8 mouse cellular contexts compared by ENCODE assay signal in genomic region chr17:80802622-80803021, GRCm38 (mm10).
A peak's percentile ranks its signal among the peaks of the same experiment; 100 is the strongest.
DNase-seq lines count a peak whose midpoint lies in the region; ATAC-seq and TF ChIP-seq lines count a peak whose summit lies in the region.
"Had no signal": no experiment of that assay in that cellular context is flagged by ENCODE, and none has a peak within 500 bp of the region (broad histone marks: within the 10 kb centered on the region; RNA-seq: fewer than 3 reads in every experiment).

No protein-coding gene starts in this region.

- no peak overlapping the region for H3ac ChIP-seq in myocyte (ENCODE audit: control insufficient read depth, insufficient read length)

- no peak for TF ChIP-seq POLR2A in myocyte (IDR thresholded peaks at IDR 0.05; ENCODE audit: insufficient read length, low read depth)

- no peak for TF ChIP-seq CTCF in layer of hippocampus, adult 2 months (conservative IDR thresholded peaks at IDR 0.05)

- no peaks in the 10 kb centered on the region for H3K79me2 ChIP-seq in myocyte (ENCODE audit: control insufficient read depth, insufficient read depth)

- no peaks in the 10 kb centered on the region for H3K36me3 ChIP-seq in myocyte (ENCODE audit: control insufficient read depth, insufficient read depth)
- H3K36me3 ChIP-seq: neural tube, embryonic 13.5 days had no signal

- no peak for DNase-seq in layer of hippocampus, adult 2 months (ENCODE audit: low spot score in 2 of 2)
- no peak for DNase-seq in layer of hippocampus, adult 8-10 months (ENCODE audit: low spot score in 2 of 2)
- peak; percentile 80 for DNase-seq in cerebellum, postnatal 14 days
- DNase-seq in heart, postnatal 14 days: peak; percentile 64 to 68

- no peak overlapping the region for H3K4me3 ChIP-seq in layer of hippocampus, adult 2 months
- H3K4me3 ChIP-seq in myocyte: no peak overlapping the region
- H3K4me3 ChIP-seq: neural tube, embryonic 13.5 days had no signal

- intact Hi-C loops in heart, postnatal 14 days (cut with DNase I): loop anchor here (5.0 kb wide), 1 partner anchor 105 kb away; no protein-coding TSS in a partner anchor

- peak overlapping the region; percentile 84 for H3K27ac ChIP-seq in layer of hippocampus, adult 2 months

- no peak for ATAC-seq in megakaryocyte-erythroid progenitor cell, adult 5-6 weeks (replicated peaks; ENCODE audit: low FRiP score, low TSS enrichment, poor library complexity, severe bottlenecking)
- no peak for ATAC-seq in frontal cortex, adult (ENCODE audit: low TSS enrichment)

- H3K27me3 ChIP-seq in myocyte (ENCODE audit: control insufficient read depth, insufficient read depth, insufficient read length): no peaks in the 10 kb centered on the region
- H3K27me3 ChIP-seq: neural tube, embryonic 13.5 days had no signal

- H3K4me2 ChIP-seq in myocyte (ENCODE audit: low read depth): peak overlapping the region; percentile 74
- H3K4me2 ChIP-seq: neural tube, embryonic 13.5 days had no signal

TF ChIP-seq in myocyte, 11 proteins besides CTCF, POLR2A, EP300 and RAD21:
- TF ChIP-seq MYOG (IDR thresholded peaks at IDR 0.05; ENCODE audit: control insufficient read depth in 1 of 3, insufficient read depth in 1 of 3, insufficient read length in 2 of 3, low read depth in 2 of 3) (no peak), MAX (IDR thresholded peaks at IDR 0.05; ENCODE audit: low read depth) (no peak), USF1 (IDR thresholded peaks at IDR 0.05; ENCODE audit: low read depth) (no peak), SRF (IDR thresholded peaks at IDR 0.05; ENCODE audit: control insufficient read depth, insufficient read length, low read depth) (no peak), TCF12 (IDR thresholded peaks at IDR 0.05; ENCODE audit: insufficient read depth, poor library complexity, severe bottlenecking) (no peak), CEBPB (IDR thresholded peaks at IDR 0.05; ENCODE audit: insufficient read depth, poor library complexity, severe bottlenecking) (no peak), REST (IDR thresholded peaks at IDR 0.05; ENCODE audit: insufficient read depth, insufficient read length) (no peak), TCF3 (IDR thresholded peaks at IDR 0.05; ENCODE audit: insufficient read length, low read depth) (no peak), MYOD1 (IDR thresholded peaks at IDR 0.05; ENCODE audit: control insufficient read depth in 1 of 3, insufficient read length in 2 of 3, low read depth in 2 of 3) (no peak), POLR2AphosphoS2 (IDR thresholded peaks at IDR 0.05; ENCODE audit: insufficient read length, low read depth) (no peak), E2F4 (IDR thresholded peaks at IDR 0.05; ENCODE audit: insufficient read depth) (no peak)

Comparison
In these comparisons a context has a peak if more than half of its experiments do, and no peak if none do; other contexts are left out.
1. DNase-seq: peak in cerebellum, postnatal 14 days (2 of 2) and heart, postnatal 14 days (2 of 2); none in layer of hippocampus, adult 2 months (0 of 2) and layer of hippocampus, adult 8-10 months (0 of 2).